Mouse (Mus musculus) cortical plate, adult 2 months (tissue): Measurements from ENCODE around the gene Crybb2.

Experiments
- CTCF ChIP-seq: fragments of 200-500 bp; IDR thresholded peaks from 2 replicates; pipeline ENCODE4 v1.5.1; 2011; ENCODE audit warnings: mild to moderate bottlenecking, control low read depth, low read length; ENCODE audit not compliant: insufficient read depth; ENCODE audit errors: extremely low read depth
- POLR2A ChIP-seq: fragments of 200-500 bp; IDR thresholded peaks from 2 replicates; pipeline ENCODE4 v1.6.1; 2011; ENCODE audit warnings: mild to moderate bottlenecking, low read length, control low read depth; ENCODE audit not compliant: insufficient read depth; ENCODE audit errors: extremely low read depth

- no peak for TF ChIP-seq POLR2A
- no peak for TF ChIP-seq CTCF
Observed at GRCm38 (mm10) chr5:113100422-113100821, 30.5 kb upstream of the Crybb2 start.
